Mouse (Mus musculus): Measurements from ENCODE around the gene M6pr. TPM values are rescaled to one million over a fixed set of nuclear protein-coding genes. Genes with fewer than 3 reads are reported as not detected.
"Not testable (repeated sequence)": the region's sequence is repeated elsewhere in the genome, so short reads cannot be mapped to it uniquely, and the experiment has no call there.

M6pr gene
- total RNA-seq, 2 experiments from 2014 or later = 45.1 to 46.1 TPM

GRCm38 (mm10) chr6:122337546-122337945 lies 29.0 kb downstream of the M6pr start:
- no peak for DNase-seq (ENCODE audit: extremely low spot score in 1 of 2, low spot score in 2 of 2)
- intact Hi-C loops (cut with DNase I) = loop anchor here (5.0 kb wide), 1 partner anchor 55 kb away; no protein-coding TSS in a partner anchor

- DNase-seq (ENCODE audit: extremely low spot score in 1 of 2, low spot score in 2 of 2) = peak; percentile 56 to 81
- intact Hi-C loops (cut with DNase I) = loop anchor here (2.0 to 5.0 kb wide), 2 partner anchors 30 to 53 kb away; partner anchors contain the start of gene M6pr
Measured at GRCm38 (mm10) chr6:122339047-122339647, 30.6 kb downstream of the M6pr start.

GRCm38 (mm10) chr6:122339648-122340341 lies 31.3 kb downstream of the M6pr start:
- intact Hi-C loops (cut with DNase I) = loop anchor here (2.0 to 5.0 kb wide), 2 partner anchors 31 to 53 kb away; partner anchors contain the start of gene M6pr
- peak; percentile 69 to 95 for DNase-seq (ENCODE audit: extremely low spot score in 1 of 2, low spot score in 2 of 2)

GRCm38 (mm10) chr6:122340349-122341000 lies 32.0 kb downstream of the M6pr start, which contains the start of gene Phc1:
Gene Phc1, minus strand, starts transcription at chr6:122340561.
- intact Hi-C loops (cut with DNase I) = no loop called here
- no peak for DNase-seq (ENCODE audit: extremely low spot score in 1 of 2, low spot score in 2 of 2)

GRCm38 (mm10) chr6:122341038-122341810 lies 32.7 kb downstream of the M6pr start:
- intact Hi-C loops (cut with DNase I) = no loop called here
- DNase-seq (ENCODE audit: extremely low spot score in 1 of 2, low spot score in 2 of 2) = no peak

GRCm38 (mm10) chr6:122342125-122342524 lies 33.6 kb downstream of the M6pr start:
- DNase-seq (ENCODE audit: extremely low spot score in 1 of 2, low spot score in 2 of 2) = no peak
- intact Hi-C loops (cut with DNase I) = no loop called here

- intact Hi-C loops (cut with DNase I) = no loop called here
Measured at GRCm38 (mm10) chr6:122343719-122344118, 35.2 kb downstream of the M6pr start.

GRCm38 (mm10) chr6:122344386-122345116 lies 36.0 kb downstream of the M6pr start:
- intact Hi-C loops (cut with DNase I) = no loop called here
- DNase-seq (ENCODE audit: extremely low spot score in 1 of 2, low spot score in 2 of 2) = no peak

More at GRCm38 (mm10) chr6:122343719-122344118, 35.2 kb downstream of the M6pr start:
- DNase-seq (ENCODE audit: extremely low spot score in 1 of 2, low spot score in 2 of 2) = no peak

GRCm38 (mm10) chr6:122345731-122346130 lies 37.2 kb downstream of the M6pr start:
- DNase-seq (ENCODE audit: extremely low spot score in 1 of 2, low spot score in 2 of 2) = no peak
- intact Hi-C loops (cut with DNase I) = no loop called here

GRCm38 (mm10) chr6:122346399-122346798 lies 37.9 kb downstream of the M6pr start:
- no peak for DNase-seq (ENCODE audit: extremely low spot score in 1 of 2, low spot score in 2 of 2)
- intact Hi-C loops (cut with DNase I) = no loop called here

GRCm38 (mm10) chr6:122347326-122347725 lies 38.8 kb downstream of the M6pr start:
- intact Hi-C loops (cut with DNase I); DNase-seq (ENCODE audit: extremely low spot score in 1 of 2, low spot score in 2 of 2): not testable (repeated sequence)

- no peak for DNase-seq (ENCODE audit: extremely low spot score in 1 of 2, low spot score in 2 of 2)
- intact Hi-C loops (cut with DNase I) = no loop called here
Measured at GRCm38 (mm10) chr6:122355909-122356308, 47.4 kb downstream of the M6pr start.

GRCm38 (mm10) chr6:122357089-122357488 lies 48.6 kb downstream of the M6pr start:
- intact Hi-C loops (cut with DNase I) = no loop called here
- DNase-seq (ENCODE audit: extremely low spot score in 1 of 2, low spot score in 2 of 2) = no peak

GRCm38 (mm10) chr6:122365706-122366105 lies 57.2 kb downstream of the M6pr start:
- no peak for DNase-seq (ENCODE audit: extremely low spot score in 1 of 2, low spot score in 2 of 2)
- intact Hi-C loops (cut with DNase I) = no loop called here

- DNase-seq (ENCODE audit: extremely low spot score in 1 of 2, low spot score in 2 of 2) = no peak
- intact Hi-C loops (cut with DNase I) = no loop called here
Measured at GRCm38 (mm10) chr6:122366287-122366686, 57.8 kb downstream of the M6pr start.

GRCm38 (mm10) chr6:122366976-122367375 lies 58.5 kb downstream of the M6pr start:
- DNase-seq (ENCODE audit: extremely low spot score in 1 of 2, low spot score in 2 of 2) = no peak
- intact Hi-C loops (cut with DNase I) = no loop called here
